Mouse (Mus musculus) thymus, postnatal 4 days (tissue): Measurements from ENCODE around the gene Slc35f5.

Source experiments
- DNase-seq: peaks from one replicate; pipeline ENCODE4 v3.0.0; 2021

Gene Slc35f5

DNA sequence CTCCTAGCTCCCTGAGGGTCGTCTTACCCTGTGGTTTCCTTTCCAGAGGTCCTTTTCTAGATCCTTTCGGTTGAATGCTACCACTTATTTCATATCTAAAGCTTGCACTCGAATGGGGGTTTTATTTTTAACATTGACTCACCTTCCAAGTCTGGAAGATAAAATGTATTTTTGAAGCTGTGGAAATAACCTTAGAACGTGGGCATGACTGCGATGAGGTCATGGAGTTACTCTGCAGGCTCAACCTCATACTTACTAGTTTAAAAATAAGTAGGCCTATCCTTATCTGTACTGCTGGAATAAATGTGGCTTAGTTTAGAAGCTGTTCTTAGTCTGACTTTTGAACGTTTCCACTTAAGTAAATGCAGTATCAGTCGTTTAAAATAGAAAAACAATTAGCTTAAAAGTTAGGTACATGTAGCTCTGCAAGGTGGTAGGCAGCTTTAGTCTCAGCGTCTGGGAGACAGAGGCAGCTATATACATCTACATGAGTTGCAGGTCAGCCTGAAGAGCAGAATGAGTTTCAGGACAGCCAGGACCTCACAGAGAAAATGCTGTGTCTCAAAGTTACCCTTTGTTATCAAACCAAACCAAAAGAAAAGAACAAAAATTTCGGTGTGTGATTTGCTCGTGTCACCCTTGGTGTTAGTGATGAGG is 15.2 kb downstream of the Slc35f5 start:
- DNase-seq: no peak

- no peak for DNase-seq
These were observed 16.6 kb downstream of the Slc35f5 start for GRCm38 (mm10) chr1:125576965-125577364.

DNA sequence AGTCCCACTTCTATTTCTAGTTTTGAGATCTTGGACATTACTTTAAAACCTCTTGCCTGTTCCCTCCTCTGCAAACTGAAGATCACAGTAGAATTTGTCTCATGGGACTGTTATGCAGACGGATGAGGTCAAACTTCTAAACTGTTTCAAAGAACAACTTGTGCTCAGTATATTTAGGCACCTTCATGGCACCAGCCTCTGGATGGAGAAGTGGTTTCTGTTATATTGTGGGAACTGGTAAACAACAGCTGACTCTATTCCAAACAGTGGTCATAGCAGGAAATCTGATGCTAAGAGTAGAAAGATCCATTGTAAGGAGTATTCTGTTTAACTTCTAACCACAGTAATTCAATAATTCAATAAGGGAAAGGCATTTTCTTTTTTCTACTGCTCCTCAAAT is 17.7 kb downstream of the Slc35f5 start:
- no peak for DNase-seq

- no peak for DNase-seq
These were observed 20.7 kb downstream of the Slc35f5 start for GRCm38 (mm10) chr1:125581134-125581533.

- DNase-seq: no peak
These were observed 43.2 kb downstream of the Slc35f5 start for GRCm38 (mm10) chr1:125603620-125604019.

DNA sequence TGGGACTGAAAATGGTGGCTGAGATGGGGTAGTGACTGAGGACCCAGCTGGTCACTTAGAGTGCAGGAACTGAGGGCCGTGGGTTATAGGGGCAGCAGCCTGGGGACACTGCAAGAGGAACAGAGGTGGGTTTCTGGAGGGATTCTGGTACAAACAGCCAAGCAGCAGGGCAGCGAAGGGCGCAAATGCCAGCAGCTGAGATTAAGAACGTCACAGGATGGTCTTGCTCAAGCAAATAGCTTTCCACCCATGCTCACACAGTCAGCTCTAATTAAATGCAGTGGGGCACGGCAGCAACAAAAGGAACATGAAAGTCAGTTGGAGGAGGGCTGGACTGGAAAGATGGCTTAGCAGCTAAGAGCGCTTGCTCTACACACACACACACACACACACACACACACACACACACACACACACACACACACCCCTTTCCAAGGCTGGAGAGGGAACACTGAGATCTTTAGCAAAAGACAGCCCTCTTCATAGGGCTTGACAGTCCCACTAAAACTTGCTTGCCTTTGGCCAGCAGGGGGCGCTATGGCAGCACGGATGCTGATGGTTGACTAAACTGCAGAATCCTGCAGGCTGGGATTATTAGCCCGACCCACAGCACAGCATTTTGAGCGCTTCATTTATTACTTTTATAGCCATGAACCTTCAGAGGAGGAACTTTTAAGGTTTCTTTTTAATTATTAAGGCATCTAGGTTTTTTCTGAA is 46.9 kb downstream of the Slc35f5 start:
- DNase-seq: peak; percentile 90

GRCm38 (mm10) chr1:125624376-125625076 is 64.1 kb downstream of the Slc35f5 start:
- no peak for DNase-seq

DNA sequence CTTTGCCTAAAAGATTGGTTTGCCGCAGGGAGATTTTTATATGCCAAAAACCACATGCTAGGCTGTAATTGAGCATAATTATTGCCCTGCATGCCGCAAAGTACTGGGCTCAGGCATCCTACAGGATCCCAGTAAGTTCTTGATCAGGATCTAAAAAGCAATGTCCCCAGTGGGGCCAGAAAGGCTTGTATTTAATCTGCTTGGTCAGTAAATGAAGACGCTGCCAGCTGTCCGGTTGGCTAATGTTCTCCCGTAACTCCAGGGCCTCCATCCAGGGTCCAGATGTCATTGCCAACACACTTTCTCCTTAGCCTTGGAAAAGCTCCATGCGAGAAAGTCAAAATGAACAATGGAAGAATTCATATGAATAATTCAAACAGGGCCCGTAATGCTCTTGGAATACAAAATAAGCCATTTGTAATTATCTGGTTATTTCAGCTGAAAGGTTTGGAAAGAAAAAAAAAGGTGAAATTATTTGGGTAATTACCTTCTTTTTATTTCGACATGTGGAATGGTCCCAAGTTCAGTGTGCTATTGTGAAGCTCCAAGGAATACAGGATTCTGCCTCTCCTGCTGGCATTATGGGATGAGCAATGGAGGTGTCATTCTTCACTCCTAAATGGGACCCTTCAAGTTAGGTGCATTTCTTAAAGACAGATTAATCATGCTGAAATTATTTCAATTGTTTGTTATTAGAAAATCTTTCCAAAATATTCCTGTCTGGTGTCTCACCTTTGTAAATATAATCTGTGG is 79.3 kb downstream of the Slc35f5 start:
- no peak for DNase-seq

DNA sequence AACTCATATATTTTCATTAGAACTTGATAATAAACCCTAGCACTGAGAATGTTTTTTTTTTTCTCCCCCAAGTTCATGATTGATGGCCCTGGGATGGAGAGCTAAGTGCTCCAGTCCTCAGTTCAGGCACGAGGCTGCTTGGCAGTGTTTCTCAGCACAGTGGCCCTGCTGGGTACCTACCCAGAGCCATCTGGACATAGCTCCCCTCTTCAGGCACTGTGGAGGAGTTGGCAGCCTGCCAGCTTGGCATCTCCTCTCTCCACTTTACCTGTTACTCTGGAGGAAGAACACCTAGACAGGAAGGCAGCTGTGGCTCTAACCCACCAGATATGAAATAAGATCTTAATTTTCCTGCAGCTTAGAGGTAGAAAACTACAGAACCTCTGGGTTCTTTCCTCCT is 83.2 kb downstream of the Slc35f5 start:
- DNase-seq: no peak
